Mouse (Mus musculus): ENCODE measurements around the gene Lix1l.
A peak's percentile ranks its signal among the peaks of the same experiment; 100 is the strongest.

The Lix1l gene

DNA sequence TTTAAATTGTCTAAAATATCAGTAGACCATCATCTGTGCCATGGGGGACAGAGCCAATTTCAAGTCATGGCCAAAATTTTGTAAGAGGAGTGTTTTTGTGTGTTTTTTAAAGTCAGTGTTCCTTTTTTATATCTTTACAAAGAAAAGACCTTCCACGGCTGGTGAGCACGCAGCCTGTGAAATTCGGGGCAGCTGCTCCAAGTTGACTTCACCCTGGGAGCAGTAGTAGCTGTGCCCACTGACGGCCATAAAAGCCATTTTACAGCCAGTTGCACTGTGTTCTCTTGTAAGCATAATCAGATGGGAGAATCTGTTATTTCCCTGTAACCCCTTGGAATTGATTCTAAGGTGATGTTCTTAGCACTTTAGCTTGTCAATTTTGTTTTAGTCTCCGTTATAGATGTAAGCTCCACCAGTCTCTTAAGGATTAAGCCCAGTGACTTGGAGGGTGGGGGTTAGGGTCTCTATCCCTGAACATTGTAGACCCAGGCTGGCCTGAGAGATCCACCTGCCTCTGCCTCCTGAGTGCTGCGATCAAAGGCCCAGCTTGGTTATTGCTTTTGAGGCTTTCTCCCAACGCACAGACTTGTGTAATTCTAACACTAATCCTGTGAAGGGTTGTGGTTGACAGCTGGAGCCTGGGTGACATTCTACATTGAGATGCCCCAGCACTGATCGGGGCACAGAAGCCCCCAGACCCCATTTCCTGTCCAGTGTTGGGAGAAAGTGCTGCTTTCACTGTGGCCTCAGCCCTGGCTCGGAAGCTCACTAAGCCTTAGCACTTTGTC, 39.9 kb upstream of the Lix1l start:
- no peak for TF ChIP-seq GATA4 (IDR thresholded peaks at IDR 0.05; ENCODE audit: insufficient replicate concordance, low read length)

DNA sequence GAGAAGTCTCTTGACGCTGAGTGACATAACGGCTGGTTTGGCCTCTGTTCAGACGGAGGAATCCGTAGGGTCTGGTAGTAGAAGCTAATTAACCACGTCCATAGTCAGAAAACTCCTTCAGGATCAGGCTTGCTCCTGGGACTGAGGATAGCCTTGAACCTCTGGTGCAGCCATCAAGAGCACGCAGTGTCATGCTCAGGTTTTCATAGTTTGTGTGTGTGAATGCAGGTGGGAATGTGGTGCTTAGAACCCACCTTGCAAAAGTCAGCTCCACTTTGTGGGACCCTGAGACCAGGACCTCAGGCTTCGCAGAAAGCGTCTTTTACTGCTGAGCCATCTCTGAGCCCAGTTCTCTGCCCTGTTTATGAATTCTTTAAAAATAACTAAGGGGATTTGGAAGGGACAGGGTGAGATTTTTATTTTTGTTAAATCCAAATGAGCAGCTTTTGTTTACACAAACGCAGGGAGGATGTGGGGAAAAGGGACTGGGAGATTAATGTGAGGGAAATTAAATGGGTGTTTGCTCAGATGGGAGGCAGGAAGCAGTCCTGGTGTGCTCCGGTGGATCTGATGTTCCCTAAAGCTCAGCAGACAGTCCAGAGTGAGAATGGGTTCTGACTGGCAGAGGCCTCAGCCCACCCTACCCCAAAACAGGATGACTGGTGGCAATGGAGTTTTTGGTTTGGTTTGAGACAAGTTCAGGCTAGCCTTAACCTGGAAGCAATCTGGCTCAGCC, 38.8 kb upstream of the Lix1l start:
- no peak for TF ChIP-seq GATA4 (IDR thresholded peaks at IDR 0.05; ENCODE audit: insufficient replicate concordance, low read length)

DNA sequence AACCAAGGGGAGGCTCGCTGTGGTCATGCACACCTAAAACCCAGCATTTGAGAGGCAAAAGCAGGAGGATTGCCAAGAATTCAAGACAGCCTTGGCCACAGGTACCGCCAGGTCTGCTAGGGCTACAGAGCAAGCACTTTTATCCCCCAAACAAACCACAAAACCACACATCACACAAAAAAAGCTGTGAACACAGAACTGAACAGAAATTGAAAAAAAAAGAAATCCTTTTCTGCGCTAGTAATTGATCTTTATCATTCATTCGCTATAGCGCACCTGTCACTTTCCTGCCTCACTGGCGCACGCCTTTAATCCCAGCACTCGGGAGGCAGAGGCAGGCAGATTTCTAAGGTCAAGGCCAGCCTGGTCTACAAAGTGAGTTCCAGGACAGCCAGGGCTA, 37.7 kb upstream of the Lix1l start:
- no peak for TF ChIP-seq GATA4 (IDR thresholded peaks at IDR 0.05; ENCODE audit: insufficient replicate concordance, low read length)

DNA sequence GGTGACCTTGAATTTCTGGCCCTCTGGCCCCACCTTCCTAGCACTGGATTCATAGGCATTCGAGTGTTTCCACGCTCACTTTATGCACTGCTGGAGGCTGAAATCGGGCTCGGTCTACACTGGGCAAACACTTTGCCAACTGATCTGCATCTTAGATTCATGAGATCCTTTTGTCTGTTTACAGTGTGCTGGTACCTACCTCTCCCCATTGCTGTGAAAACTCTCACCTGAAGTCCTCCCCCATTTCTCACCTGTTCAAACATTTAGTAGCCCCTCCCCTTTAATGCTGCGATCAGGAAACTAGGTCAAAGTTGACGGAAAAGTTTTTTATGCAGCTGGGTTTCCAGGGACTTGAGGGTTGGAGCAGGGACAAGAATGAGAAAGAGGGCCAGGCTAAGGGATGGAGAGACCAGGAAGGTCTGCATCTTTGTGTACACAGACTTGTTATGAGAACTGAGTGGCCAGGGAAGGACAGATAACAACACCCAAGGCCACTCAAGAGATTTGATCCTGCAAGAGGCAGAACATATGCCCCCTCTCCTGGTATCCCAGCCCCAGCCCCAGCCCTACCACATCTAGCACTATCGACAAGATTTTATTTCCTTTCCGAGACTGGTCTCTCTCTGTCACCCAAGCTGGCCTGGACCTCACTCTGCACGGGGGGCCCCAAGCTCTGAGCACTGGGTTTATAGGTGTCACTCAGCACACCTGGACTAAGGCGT, 36.9 kb upstream of the Lix1l start:
- TF ChIP-seq GATA4 (IDR thresholded peaks at IDR 0.05; ENCODE audit: insufficient replicate concordance, low read length) = no peak

GRCm38 (mm10) chr3:96564633-96565032, 36.3 kb upstream of the Lix1l start:
- TF ChIP-seq GATA4 (IDR thresholded peaks at IDR 0.05; ENCODE audit: insufficient replicate concordance, low read length) = peak; percentile 90; the same call in 1 of the 2 replicates

GRCm38 (mm10) chr3:96565105-96565504, 35.8 kb upstream of the Lix1l start:
- TF ChIP-seq GATA4 (IDR thresholded peaks at IDR 0.05; ENCODE audit: insufficient replicate concordance, low read length) = no peak

DNA sequence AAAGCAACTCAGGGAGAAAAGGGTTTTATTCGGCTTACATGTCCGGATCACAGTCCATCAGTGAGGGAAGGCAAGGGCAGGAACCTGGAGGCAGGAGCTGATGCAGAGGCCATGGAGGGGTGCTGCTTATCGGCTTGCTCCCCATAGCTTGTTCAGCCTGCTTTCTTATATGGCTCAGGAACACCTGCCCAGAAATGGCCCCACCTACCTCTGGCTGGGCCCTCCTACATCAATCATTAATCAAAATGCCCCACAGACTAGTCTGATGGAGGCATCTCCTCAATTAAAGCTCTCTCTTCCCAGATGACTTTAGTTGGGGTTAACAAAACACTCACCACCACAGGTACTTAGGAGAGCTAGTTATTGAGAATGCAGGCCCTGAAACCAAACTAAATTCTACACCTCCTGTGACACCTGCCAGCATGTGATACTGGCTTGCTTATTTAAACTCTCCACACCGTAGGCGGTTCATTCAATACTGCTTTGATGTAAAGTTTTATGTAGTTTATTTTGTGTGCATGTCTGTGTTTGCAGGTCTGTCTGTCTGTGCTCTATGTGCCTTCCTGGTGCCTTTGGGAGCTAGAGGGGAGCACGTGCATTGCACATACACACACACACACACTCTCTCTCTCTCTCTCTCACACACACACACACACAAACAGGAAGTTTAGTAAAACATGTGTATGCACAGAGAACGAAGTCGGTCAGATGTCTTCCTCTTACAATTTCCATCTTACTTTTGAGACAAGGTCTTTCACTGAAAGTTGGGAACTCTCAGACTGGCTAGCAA, 34.1 kb upstream of the Lix1l start:
- no peak for TF ChIP-seq GATA4 (IDR thresholded peaks at IDR 0.05; ENCODE audit: insufficient replicate concordance, low read length)

DNA sequence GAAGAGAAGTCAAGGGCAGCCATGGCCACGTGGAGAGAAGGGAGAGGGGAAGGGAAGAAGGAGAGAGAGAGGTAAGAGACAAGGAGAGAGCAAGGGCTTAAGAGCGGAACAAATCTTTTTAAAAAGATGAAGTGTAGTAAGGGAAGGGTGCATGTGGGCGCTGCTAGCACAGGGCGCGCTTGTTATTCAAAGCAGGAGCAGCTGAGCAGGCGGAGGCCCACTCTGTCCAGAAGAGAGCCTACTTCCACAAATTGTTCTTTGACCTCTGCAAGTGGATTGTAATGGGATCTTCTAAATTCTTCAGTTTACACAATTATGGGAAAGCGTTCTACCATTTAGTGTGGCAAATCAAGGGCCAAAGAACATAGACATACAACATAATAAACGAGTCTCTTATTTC, 32.3 kb upstream of the Lix1l start:
- TF ChIP-seq GATA4 (IDR thresholded peaks at IDR 0.05; ENCODE audit: insufficient replicate concordance, low read length) = no peak

DNA sequence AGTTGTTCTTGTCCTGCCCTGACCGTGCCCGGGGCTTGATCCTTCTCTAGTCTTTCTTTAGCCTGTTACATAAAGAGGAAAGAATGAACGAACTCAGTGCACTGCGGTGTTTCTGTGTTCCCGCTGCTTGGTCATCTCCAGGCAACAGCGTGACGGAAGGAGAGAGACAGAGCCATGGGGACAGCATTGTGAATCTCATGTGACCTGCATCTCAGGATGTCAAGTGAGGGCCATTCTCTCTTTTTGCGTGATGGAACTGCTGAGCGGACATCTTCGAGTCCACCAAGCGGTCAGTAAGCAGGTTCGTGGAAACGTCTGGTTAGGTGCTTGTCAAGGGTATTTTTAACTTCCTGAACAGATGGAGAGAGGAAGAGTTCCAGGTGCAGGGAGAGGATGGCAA, 31.4 kb upstream of the Lix1l start:
- no peak for TF ChIP-seq GATA4 (IDR thresholded peaks at IDR 0.05; ENCODE audit: insufficient replicate concordance, low read length)

DNA sequence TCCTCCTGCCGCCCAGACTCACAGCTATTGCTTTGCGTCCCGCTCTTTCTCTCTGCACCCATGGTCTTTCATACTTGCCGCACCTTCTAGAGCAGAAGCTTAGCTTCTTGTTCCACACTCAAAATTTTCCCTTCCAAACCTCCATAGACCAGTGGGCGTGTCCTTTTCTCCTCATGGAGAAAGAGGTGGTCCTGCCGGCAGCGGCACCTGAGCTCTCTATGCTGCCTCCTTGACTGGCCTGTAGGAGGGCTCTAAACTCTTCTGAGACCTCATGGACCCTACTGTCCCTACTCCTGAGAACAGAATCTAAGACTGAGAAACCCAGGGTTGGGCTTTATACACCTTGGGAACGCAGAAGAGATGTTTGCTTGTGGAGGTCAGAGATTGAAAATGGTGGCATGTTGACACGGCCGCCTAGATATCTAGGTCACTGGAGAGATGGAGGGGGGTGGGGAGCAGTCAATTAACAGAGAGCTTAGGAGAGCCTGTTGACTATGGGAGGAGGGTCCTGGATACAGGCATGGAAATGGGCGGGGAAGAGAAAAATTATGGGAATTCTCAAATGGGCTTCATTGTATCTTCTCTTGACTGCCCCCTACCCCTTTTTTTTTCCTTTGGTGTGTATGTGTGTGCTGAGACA, 30.9 kb upstream of the Lix1l start:
- TF ChIP-seq GATA4 (IDR thresholded peaks at IDR 0.05; ENCODE audit: insufficient replicate concordance, low read length) = no peak

DNA sequence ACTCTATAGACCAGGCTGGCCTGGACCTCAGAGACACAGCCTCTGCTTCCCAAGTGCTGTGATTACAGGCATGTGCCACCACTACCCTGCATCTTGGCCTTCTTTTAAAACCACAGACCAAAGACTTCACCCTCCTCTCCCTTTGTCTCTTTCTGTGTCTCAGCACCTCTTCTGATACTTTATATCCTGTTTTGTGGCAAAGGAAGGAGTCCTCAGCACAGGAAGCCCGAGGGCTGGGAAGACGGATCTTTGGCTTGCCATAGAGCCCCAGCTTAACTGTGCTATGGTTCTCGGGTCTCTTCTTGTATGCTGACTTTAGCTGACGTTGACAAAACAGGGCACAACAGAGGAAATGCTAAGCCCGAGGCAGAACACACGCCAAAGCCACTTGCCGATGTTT, 30.3 kb upstream of the Lix1l start:
- peak; percentile 66; the same call in 1 of the 2 replicates for TF ChIP-seq GATA4 (IDR thresholded peaks at IDR 0.05; ENCODE audit: insufficient replicate concordance, low read length)

GRCm38 (mm10) chr3:96571336-96571735, 29.6 kb upstream of the Lix1l start:
- no peak for TF ChIP-seq GATA4 (IDR thresholded peaks at IDR 0.05; ENCODE audit: insufficient replicate concordance, low read length)

GRCm38 (mm10) chr3:96571896-96572698, 28.9 kb upstream of the Lix1l start:
- TF ChIP-seq GATA4 (IDR thresholded peaks at IDR 0.05; ENCODE audit: insufficient replicate concordance, low read length) = peak; percentile 88

Measured in liver, adult (tissue).